Mouse (Mus musculus): ENCODE measurements around the gene Elovl5. TPM values are rescaled to one million over a fixed set of nuclear protein-coding genes. Genes with fewer than 3 reads are reported as not detected.

Elovl5 gene
- polyA plus RNA-seq, 1 experiment from 2014 or later, result 86.7 TPM

- Histone ChIP-seq H3K4me2 (ENCODE audit: low read length) (no peak overlapping the region), H3K4me1 (ENCODE audit: control insufficient read depth in 2 of 2, insufficient read depth in 2 of 2, low read length in 2 of 2) (peaks cover 39 to 78% of the 10 kb centered on the region in 2 experiments), H3K27ac (replicated peaks in 1 of 2; ENCODE audit: control insufficient read depth in 1 of 2, insufficient read depth in 1 of 2, low read depth in 2 of 2, low read length in 2 of 2) (no peak overlapping the region), H3K4me3 (ENCODE audit: control insufficient read depth in 1 of 2, insufficient read depth in 1 of 2, low read depth in 1 of 2, low read length in 2 of 2) (no peak overlapping the region), H3K9me3 (ENCODE audit: control insufficient read depth, low read length) (no peaks in the 10 kb centered on the region), H3K36me3 (ENCODE audit: control insufficient read depth, insufficient read depth, low read length) (no peaks in the 10 kb centered on the region), H3K9ac (ENCODE audit: low read length) (no peak overlapping the region), H3K27me3 (ENCODE audit: control insufficient read depth, insufficient read depth, low read length) (no peaks in the 10 kb centered on the region)
- WGBS, result 76% methylated on average over 5 of the region's 5 CpGs
- no peak for ATAC-seq (ENCODE audit: insufficient number of reproducible peaks, insufficient read depth, low FRiP score, low read depth)
These were observed 12.1 kb downstream of the Elovl5 start for GRCm38 (mm10) chr9:77929296-77929695.

- no peaks in the 10 kb centered on the region for H3K36me3 ChIP-seq (ENCODE audit: control insufficient read depth, insufficient read depth, low read length)
- 56% methylated on average over 10 of the region's 10 CpGs for WGBS
- H3K9me3 ChIP-seq (ENCODE audit: control insufficient read depth, low read length), result no peaks in the 10 kb centered on the region
- H3K4me2 ChIP-seq (ENCODE audit: low read length), result no peak overlapping the region
- H3K4me1 ChIP-seq (ENCODE audit: control insufficient read depth in 2 of 2, insufficient read depth in 2 of 2, low read length in 2 of 2), result peaks cover 38 to 69% of the 10 kb centered on the region in 2 experiments
- H3K27ac ChIP-seq (replicated peaks in 1 of 2; ENCODE audit: control insufficient read depth in 1 of 2, insufficient read depth in 1 of 2, low read depth in 2 of 2, low read length in 2 of 2), result peak overlapping the region in 1 of 2 experiments; percentile 44; a peak in 1 of 4 replicates
- H3K4me3 ChIP-seq (ENCODE audit: control insufficient read depth in 1 of 2, insufficient read depth in 1 of 2, low read depth in 1 of 2, low read length in 2 of 2), result no peak overlapping the region
- ATAC-seq (ENCODE audit: insufficient number of reproducible peaks, insufficient read depth, low FRiP score, low read depth), result no peak; the same call in 1 of the 2 replicates
- no peaks in the 10 kb centered on the region for H3K27me3 ChIP-seq (ENCODE audit: control insufficient read depth, insufficient read depth, low read length)
- H3K9ac ChIP-seq (ENCODE audit: low read length), result no peak overlapping the region
These were observed 13.1 kb downstream of the Elovl5 start for GRCm38 (mm10) chr9:77930036-77930859.

GRCm38 (mm10) chr9:77930860-77931184, 13.7 kb downstream of the Elovl5 start:
- no peaks in the 10 kb centered on the region for H3K36me3 ChIP-seq (ENCODE audit: control insufficient read depth, insufficient read depth, low read length)
- H3K4me3 ChIP-seq (ENCODE audit: control insufficient read depth in 1 of 2, insufficient read depth in 1 of 2, low read depth in 1 of 2, low read length in 2 of 2), result no peak overlapping the region
- peaks cover 37 to 64% of the 10 kb centered on the region in 2 experiments for H3K4me1 ChIP-seq (ENCODE audit: control insufficient read depth in 2 of 2, insufficient read depth in 2 of 2, low read length in 2 of 2)
- H3K9me3 ChIP-seq (ENCODE audit: control insufficient read depth, low read length), result no peaks in the 10 kb centered on the region
- H3K9ac ChIP-seq (ENCODE audit: low read length), result no peak overlapping the region
- ATAC-seq (ENCODE audit: insufficient number of reproducible peaks, insufficient read depth, low FRiP score, low read depth), result no peak; the same call in 1 of the 2 replicates
- peak overlapping the region in 1 of 2 experiments; percentile 44; a peak in 1 of 4 replicates for H3K27ac ChIP-seq (replicated peaks in 1 of 2; ENCODE audit: control insufficient read depth in 1 of 2, insufficient read depth in 1 of 2, low read depth in 2 of 2, low read length in 2 of 2)
- no peak overlapping the region for H3K4me2 ChIP-seq (ENCODE audit: low read length)
- WGBS, result 12% methylated on average over 4 of the region's 4 CpGs
- no peaks in the 10 kb centered on the region for H3K27me3 ChIP-seq (ENCODE audit: control insufficient read depth, insufficient read depth, low read length)

- ATAC-seq (ENCODE audit: insufficient number of reproducible peaks, insufficient read depth, low FRiP score, low read depth), result no peak
- no peaks in the 10 kb centered on the region for H3K36me3 ChIP-seq (ENCODE audit: control insufficient read depth, insufficient read depth, low read length)
- 70% methylated on average over 5 of the region's 5 CpGs for WGBS
- peak overlapping the region in 1 of 2 experiments; percentile 44; a peak in 2 of 4 replicates for H3K27ac ChIP-seq (replicated peaks in 1 of 2; ENCODE audit: control insufficient read depth in 1 of 2, insufficient read depth in 1 of 2, low read depth in 2 of 2, low read length in 2 of 2)
- H3K4me3 ChIP-seq (ENCODE audit: control insufficient read depth in 1 of 2, insufficient read depth in 1 of 2, low read depth in 1 of 2, low read length in 2 of 2), result no peak overlapping the region
- no peaks in the 10 kb centered on the region; the same call in 1 of the 2 replicates for H3K9me3 ChIP-seq (ENCODE audit: control insufficient read depth, low read length)
- peak overlapping the region; percentile 48 for H3K9ac ChIP-seq (ENCODE audit: low read length)
- peaks cover 29 to 55% of the 10 kb centered on the region in 2 experiments for H3K4me1 ChIP-seq (ENCODE audit: control insufficient read depth in 2 of 2, insufficient read depth in 2 of 2, low read length in 2 of 2)
- no peaks in the 10 kb centered on the region for H3K27me3 ChIP-seq (ENCODE audit: control insufficient read depth, insufficient read depth, low read length)
- no peak overlapping the region for H3K4me2 ChIP-seq (ENCODE audit: low read length)
These were observed 14.6 kb downstream of the Elovl5 start for GRCm38 (mm10) chr9:77931740-77932139.

GRCm38 (mm10) chr9:77935818-77936611, 18.9 kb downstream of the Elovl5 start:
- no peaks in the 10 kb centered on the region for H3K36me3 ChIP-seq (ENCODE audit: control insufficient read depth, insufficient read depth, low read length)
- no peak overlapping the region for H3K27ac ChIP-seq (replicated peaks in 1 of 2; ENCODE audit: control insufficient read depth in 1 of 2, insufficient read depth in 1 of 2, low read depth in 2 of 2, low read length in 2 of 2)
- H3K4me1 ChIP-seq (ENCODE audit: control insufficient read depth in 2 of 2, insufficient read depth in 2 of 2, low read length in 2 of 2), result peaks cover 37 to 58% of the 10 kb centered on the region in 2 experiments
- H3K4me2 ChIP-seq (ENCODE audit: low read length), result no peak overlapping the region
- 70% methylated on average over 10 of the region's 10 CpGs for whole genome bisulfite sequencing
- H3K4me3 ChIP-seq (ENCODE audit: control insufficient read depth in 1 of 2, insufficient read depth in 1 of 2, low read depth in 1 of 2, low read length in 2 of 2), result no peak overlapping the region
- H3K9me3 ChIP-seq (ENCODE audit: control insufficient read depth, low read length), result no peaks in the 10 kb centered on the region; the same call in 1 of the 2 replicates
- H3K27me3 ChIP-seq (ENCODE audit: control insufficient read depth, insufficient read depth, low read length), result no peaks in the 10 kb centered on the region
- no peak for ATAC-seq (ENCODE audit: insufficient number of reproducible peaks, insufficient read depth, low FRiP score, low read depth)
- no peak overlapping the region for H3K9ac ChIP-seq (ENCODE audit: low read length)

GRCm38 (mm10) chr9:77937875-77938274, 20.7 kb downstream of the Elovl5 start:
- Histone ChIP-seq H3K4me2 (ENCODE audit: low read length) (no peak overlapping the region), H3K36me3 (ENCODE audit: control insufficient read depth, insufficient read depth, low read length) (no peaks in the 10 kb centered on the region), H3K9ac (ENCODE audit: low read length) (no peak overlapping the region), H3K27me3 (ENCODE audit: control insufficient read depth, insufficient read depth, low read length) (no peaks in the 10 kb centered on the region), H3K27ac (replicated peaks in 1 of 2; ENCODE audit: control insufficient read depth in 1 of 2, insufficient read depth in 1 of 2, low read depth in 2 of 2, low read length in 2 of 2) (no peak overlapping the region), H3K9me3 (ENCODE audit: control insufficient read depth, low read length) (no peaks in the 10 kb centered on the region; the same call in 1 of the 2 replicates), H3K4me1 (ENCODE audit: control insufficient read depth in 2 of 2, insufficient read depth in 2 of 2, low read length in 2 of 2) (peaks cover 43 to 57% of the 10 kb centered on the region in 2 experiments), H3K4me3 (ENCODE audit: control insufficient read depth in 1 of 2, insufficient read depth in 1 of 2, low read depth in 1 of 2, low read length in 2 of 2) (no peak overlapping the region)
- WGBS, result 56% methylated on average over 11 of the region's 11 CpGs
- no peak for ATAC-seq (ENCODE audit: insufficient number of reproducible peaks, insufficient read depth, low FRiP score, low read depth)

- Histone ChIP-seq H3K9me3 (ENCODE audit: control insufficient read depth, low read length) (no peaks in the 10 kb centered on the region; the same call in 1 of the 2 replicates), H3K27me3 (ENCODE audit: control insufficient read depth, insufficient read depth, low read length) (no peaks in the 10 kb centered on the region), H3K4me1 (ENCODE audit: control insufficient read depth in 2 of 2, insufficient read depth in 2 of 2, low read length in 2 of 2) (peaks cover 43 to 57% of the 10 kb centered on the region in 2 experiments), H3K4me3 (ENCODE audit: control insufficient read depth in 1 of 2, insufficient read depth in 1 of 2, low read depth in 1 of 2, low read length in 2 of 2) (no peak overlapping the region), H3K9ac (ENCODE audit: low read length) (peak overlapping the region; percentile 55; the same call in 1 of the 2 replicates), H3K36me3 (ENCODE audit: control insufficient read depth, insufficient read depth, low read length) (no peaks in the 10 kb centered on the region), H3K27ac (replicated peaks in 1 of 2; ENCODE audit: control insufficient read depth in 1 of 2, insufficient read depth in 1 of 2, low read depth in 2 of 2, low read length in 2 of 2) (peak overlapping the region; percentile 78 to 86), H3K4me2 (ENCODE audit: low read length) (peak overlapping the region; percentile 51)
- WGBS, result 40% methylated on average over 13 of the region's 13 CpGs
- peak; percentile 48; the same call in 1 of the 2 replicates for ATAC-seq (ENCODE audit: insufficient number of reproducible peaks, insufficient read depth, low FRiP score, low read depth)
These were observed 21.8 kb downstream of the Elovl5 start for GRCm38 (mm10) chr9:77938761-77939553.
